Mouse (Mus musculus) cerebellum, postnatal 25 days (tissue): ENCODE results near the gene Spesp1.

Experiments used
- DNase-seq, 2 experiments: peaks; one replicate each; pipeline ENCODE4 v3.0.0; 2021; ENCODE audit warnings: mixed read lengths in 2 of 2

Spesp1 gene

GRCm38 (mm10) chr9:62281991-62282390 is at the start of gene Spesp1:
Spesp1 (minus strand) TSS chr9:62282208.
- DNase-seq: no peak

GRCm38 (mm10) chr9:62325965-62326364 is 44.0 kb upstream of the Spesp1 start:
- no peak for DNase-seq

GRCm38 (mm10) chr9:62323816-62324215 is 41.8 kb upstream of the Spesp1 start:
- DNase-seq: no peak

GRCm38 (mm10) chr9:62318729-62319128 is 36.7 kb upstream of the Spesp1 start:
- DNase-seq: no peak

- no peak for DNase-seq
Measured at GRCm38 (mm10) chr9:62315556-62315955, 33.5 kb upstream of the Spesp1 start.

- DNase-seq: no peak
Measured at GRCm38 (mm10) chr9:62296891-62297290, 14.9 kb upstream of the Spesp1 start.

- peak; percentile 89 to 92 for DNase-seq
Measured at GRCm38 (mm10) chr9:62295006-62295698, 13.1 kb upstream of the Spesp1 start.

- no peak for DNase-seq
Measured at GRCm38 (mm10) chr9:62287633-62288025, 5.6 kb upstream of the Spesp1 start.

- DNase-seq: peak; percentile 82 to 89
Measured at GRCm38 (mm10) chr9:62286967-62287632, 5.1 kb upstream of the Spesp1 start.

GRCm38 (mm10) chr9:62284266-62284665 is 2.3 kb upstream of the Spesp1 start:
- DNase-seq: peak; percentile 31 to 68

GRCm38 (mm10) chr9:62276899-62277298 is 5.1 kb downstream of the Spesp1 start:
- DNase-seq: no peak

GRCm38 (mm10) chr9:62270775-62271399 is 11.1 kb downstream of the Spesp1 start:
- DNase-seq: no peak

- no peak for DNase-seq
Measured at GRCm38 (mm10) chr9:62269161-62269560, 12.8 kb downstream of the Spesp1 start.

- no peak for DNase-seq
Measured at GRCm38 (mm10) chr9:62265278-62265677, 16.7 kb downstream of the Spesp1 start.

- DNase-seq: no peak
Measured at GRCm38 (mm10) chr9:62263652-62264051, 18.4 kb downstream of the Spesp1 start.

GRCm38 (mm10) chr9:62261406-62261805 is 20.6 kb downstream of the Spesp1 start:
- no peak for DNase-seq

GRCm38 (mm10) chr9:62261006-62261405 is 21.0 kb downstream of the Spesp1 start:
- no peak for DNase-seq

GRCm38 (mm10) chr9:62258005-62258404 is 24.0 kb downstream of the Spesp1 start:
- DNase-seq: no peak

GRCm38 (mm10) chr9:62255896-62256576 is 26.0 kb downstream of the Spesp1 start:
- no peak for DNase-seq

GRCm38 (mm10) chr9:62253736-62254443 is 28.1 kb downstream of the Spesp1 start:
- peak in 1 of 2 experiments; percentile 28 for DNase-seq

GRCm38 (mm10) chr9:62250296-62250695 is 31.7 kb downstream of the Spesp1 start:
- DNase-seq: peak; percentile 26

- DNase-seq: no peak
Measured at GRCm38 (mm10) chr9:62246380-62246942, 35.5 kb downstream of the Spesp1 start.
